Mouse (Mus musculus) hindbrain, embryonic 13.5 days (tissue): ENCODE measurements at regions not wholly inside any gene's neighbourhood (a gene's known extent, or its start where the extent isn't known, plus 50 kb on each side); places are given as distances from the start of the nearest gene placed in this dataset. TPM values are rescaled to one million over a fixed set of nuclear protein-coding genes. Genes with fewer than 3 reads are reported as not detected.

Experiments
- ATAC-seq: fragments of 200-750 bp; cut with Nextera tagmentation; 2 replicates; pipeline ENCODE4 v1.8.0; 2017; ENCODE audit warnings: moderate TSS enrichment; ENCODE audit not compliant: low FRiP score
- H3K27ac ChIP-seq: fragments of 300-500 bp; sonication (generic); 2 replicates; pipeline ENCODE4 v1.5.1; 2015; ENCODE audit warnings: inconsistent platforms, mild to moderate bottlenecking, moderate library complexity
- H3K27me3 ChIP-seq: fragments of 300-500 bp; sonication (generic); 2 replicates; pipeline ENCODE4 v1.6.1; 2015; ENCODE audit warnings: mild to moderate bottlenecking, inconsistent platforms
- H3K36me3 ChIP-seq: fragments of 300-500 bp; sonication (generic); 2 replicates; pipeline ENCODE4 v1.6.1; 2015; ENCODE audit warnings: mild to moderate bottlenecking, inconsistent platforms
- H3K4me1 ChIP-seq: fragments of 300-500 bp; sonication (generic); replicated peaks from 2 replicates; pipeline ENCODE4 v1.6.1; 2015; ENCODE audit warnings: inconsistent platforms
- H3K4me2 ChIP-seq: fragments of 300-500 bp; sonication (generic); 2 replicates; pipeline ENCODE4 v1.6.1; 2015; ENCODE audit warnings: inconsistent platforms, mild to moderate bottlenecking, moderate library complexity
- H3K4me3 ChIP-seq: fragments of 300-500 bp; sonication (generic); 2 replicates; pipeline ENCODE4 v1.5.1; 2015; ENCODE audit warnings: mild to moderate bottlenecking, inconsistent platforms
- H3K9ac ChIP-seq: fragments of 300-500 bp; sonication (generic); 2 replicates; pipeline ENCODE4 v1.6.1; 2015; ENCODE audit warnings: mild to moderate bottlenecking, inconsistent platforms
- H3K9me3 ChIP-seq: fragments of 300-500 bp; sonication (generic); 2 replicates; pipeline ENCODE4 v1.6.1; 2016; ENCODE audit warnings: inconsistent platforms
- WGBS: fragments of 180-500 bp; shearing (Covaris S2); methylation state at CpG from one replicate; pipeline ENCODE4 v1.1.7; 2015; 5-methylcytosine and 5-hydroxymethylcytosine counted together
- microRNA-seq: library from miRNA; unstranded; fragments of <30 nt; microRNA quantifications from one replicate; pipeline ENCODE4, GENCODE M21; 2016

- no peak overlapping the region for H3K4me2 ChIP-seq
- no peak overlapping the region for H3K9ac ChIP-seq
- no peak for ATAC-seq
- 67% methylated on average over 7 of the region's 7 CpGs for WGBS
- H3K9me3 ChIP-seq, result no peaks in the 10 kb centered on the region
- no peaks in the 10 kb centered on the region for H3K4me1 ChIP-seq
- H3K36me3 ChIP-seq, result no peaks in the 10 kb centered on the region
- H3K4me3 ChIP-seq, result no peak overlapping the region
- no peaks in the 10 kb centered on the region for H3K27me3 ChIP-seq
- no peak overlapping the region for H3K27ac ChIP-seq
These were observed 49.9 kb upstream of the Klf3 start for GRCm38 (mm10) chr5:64753142-64753750.

Small RNA genes in the stretch of these regions (microRNA-seq; reads per million reads assigned to microRNA genes)
- not detected for gene Gm25306
